Mouse (Mus musculus): ENCODE measurements around the gene Foxp4.

Foxp4 gene

GRCm38 (mm10) chr17:47924383-47925339 lies at the start of gene Foxp4:
Gene Foxp4 (minus strand): TSS chr17:47924645.
- peak; percentile 68 to 76 for DNase-seq (ENCODE audit: low spot score in 2 of 2)

DNA sequence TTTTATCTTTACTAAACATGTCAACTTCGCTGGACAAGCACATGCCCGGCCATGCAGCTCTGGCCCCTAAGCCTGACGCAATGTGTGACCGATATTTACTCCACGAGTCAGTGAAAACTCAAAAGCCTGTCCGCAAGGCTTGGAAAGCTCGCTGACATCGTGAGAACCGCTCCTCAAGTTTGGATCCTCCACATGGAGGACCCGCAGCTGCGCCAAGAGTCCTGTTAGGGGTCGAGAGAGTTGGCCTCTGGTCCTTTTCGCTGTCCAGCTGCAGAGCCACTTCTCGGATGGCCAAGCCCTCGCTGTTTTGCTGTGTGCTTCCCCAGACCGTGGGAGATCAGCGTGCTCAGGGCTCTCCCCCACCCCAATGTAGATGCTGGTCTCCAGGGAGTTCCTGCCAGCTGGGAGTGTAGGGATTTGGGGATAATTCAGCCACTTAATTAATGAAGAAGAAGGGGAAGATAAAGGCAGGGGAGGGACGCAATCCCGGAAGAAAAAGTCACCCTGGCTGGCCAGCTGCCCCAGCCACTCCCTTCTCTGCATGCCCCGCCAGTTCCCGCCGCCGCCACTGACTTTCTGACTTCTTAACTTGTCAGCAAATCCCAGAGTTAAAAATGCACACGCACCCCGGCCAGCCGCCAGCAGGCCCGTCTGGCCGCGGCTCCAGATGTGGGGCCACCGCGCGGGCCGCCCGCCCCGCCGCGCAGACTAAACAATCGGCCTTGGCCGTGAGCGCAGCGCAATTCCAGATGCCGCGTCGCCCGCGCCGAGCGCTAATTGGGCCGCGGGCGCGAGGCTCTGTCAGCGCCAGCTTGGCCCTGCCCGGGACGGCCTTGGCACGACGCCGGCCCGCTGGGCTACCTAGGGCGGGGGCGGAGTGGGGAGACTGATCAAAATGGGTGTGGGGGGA lies 49.4 kb upstream of the Foxp4 start:
- DNase-seq (ENCODE audit: low spot score in 2 of 2), result peak; percentile 18 to 34

DNA sequence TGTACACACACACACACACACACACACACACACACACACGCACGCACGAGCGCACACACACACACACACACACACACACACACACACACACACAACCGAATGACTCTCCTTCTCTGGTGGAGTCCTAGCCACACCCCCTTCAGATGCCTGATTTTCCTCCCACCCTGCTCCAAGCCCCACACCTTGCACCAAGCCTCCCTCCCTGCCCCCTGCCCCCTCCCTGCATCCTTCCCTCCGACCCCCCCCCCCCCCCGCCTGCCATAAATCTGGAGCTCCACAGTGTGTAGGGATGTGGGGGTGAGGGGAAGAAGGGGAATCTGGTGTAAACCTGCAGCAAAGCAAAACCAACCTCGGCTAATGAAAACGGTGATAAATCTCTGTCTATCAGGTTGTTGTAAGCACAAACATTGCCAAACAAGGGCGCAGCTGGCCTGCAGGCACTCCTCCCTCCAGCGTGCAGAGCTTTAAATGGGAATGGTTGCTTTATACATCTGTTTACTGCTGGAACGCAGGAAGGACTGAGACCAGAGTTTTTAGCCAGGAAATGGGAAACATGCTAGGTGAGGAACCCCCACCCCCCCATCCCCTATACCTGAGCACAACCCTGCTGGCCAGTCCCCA lies 41.5 kb upstream of the Foxp4 start:
- DNase-seq (ENCODE audit: low spot score in 2 of 2), result no peak

GRCm38 (mm10) chr17:47958046-47958790 lies 33.8 kb upstream of the Foxp4 start:
- no peak for DNase-seq (ENCODE audit: low spot score in 2 of 2)

- DNase-seq (ENCODE audit: low spot score in 2 of 2), result no peak
Measured at GRCm38 (mm10) chr17:47956486-47956885, 32.0 kb upstream of the Foxp4 start.

DNA sequence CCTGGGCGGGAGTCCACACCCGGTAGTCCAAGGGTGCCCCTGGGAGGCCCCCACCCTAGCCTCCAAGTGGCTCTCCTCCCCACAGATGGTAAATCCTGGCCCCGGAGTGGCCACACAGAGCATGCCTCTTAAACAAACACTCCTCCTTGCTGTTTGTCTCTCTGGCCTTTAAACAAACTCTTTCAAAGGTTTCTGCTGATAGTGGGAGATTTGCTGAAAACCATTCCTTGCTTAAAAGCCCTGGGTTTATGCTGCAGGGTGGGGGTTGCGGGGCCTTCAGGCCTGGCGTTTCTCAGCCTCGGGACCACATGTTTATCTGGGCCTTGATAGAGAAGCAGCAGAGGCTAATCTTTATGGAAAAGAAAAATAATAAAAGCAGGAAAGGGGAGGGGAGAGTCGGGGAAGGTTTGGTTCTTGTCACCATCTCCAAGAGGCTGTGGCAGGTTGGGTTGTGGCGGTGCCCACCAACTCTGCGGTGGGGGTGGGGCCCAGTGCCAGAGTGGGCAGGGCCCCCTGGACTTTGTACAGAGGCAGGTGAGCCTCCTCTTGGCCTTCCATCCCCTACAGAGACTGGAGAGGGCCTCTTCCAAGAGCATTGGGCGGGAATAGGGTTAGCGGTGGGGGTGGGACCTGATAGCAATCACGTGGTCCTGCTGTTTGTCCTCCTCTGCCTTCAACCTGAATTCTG lies 30.8 kb upstream of the Foxp4 start:
- no peak for DNase-seq (ENCODE audit: low spot score in 2 of 2)

- DNase-seq (ENCODE audit: low spot score in 2 of 2), result no peak
Measured at GRCm38 (mm10) chr17:47953231-47953630, 28.8 kb upstream of the Foxp4 start.

DNA sequence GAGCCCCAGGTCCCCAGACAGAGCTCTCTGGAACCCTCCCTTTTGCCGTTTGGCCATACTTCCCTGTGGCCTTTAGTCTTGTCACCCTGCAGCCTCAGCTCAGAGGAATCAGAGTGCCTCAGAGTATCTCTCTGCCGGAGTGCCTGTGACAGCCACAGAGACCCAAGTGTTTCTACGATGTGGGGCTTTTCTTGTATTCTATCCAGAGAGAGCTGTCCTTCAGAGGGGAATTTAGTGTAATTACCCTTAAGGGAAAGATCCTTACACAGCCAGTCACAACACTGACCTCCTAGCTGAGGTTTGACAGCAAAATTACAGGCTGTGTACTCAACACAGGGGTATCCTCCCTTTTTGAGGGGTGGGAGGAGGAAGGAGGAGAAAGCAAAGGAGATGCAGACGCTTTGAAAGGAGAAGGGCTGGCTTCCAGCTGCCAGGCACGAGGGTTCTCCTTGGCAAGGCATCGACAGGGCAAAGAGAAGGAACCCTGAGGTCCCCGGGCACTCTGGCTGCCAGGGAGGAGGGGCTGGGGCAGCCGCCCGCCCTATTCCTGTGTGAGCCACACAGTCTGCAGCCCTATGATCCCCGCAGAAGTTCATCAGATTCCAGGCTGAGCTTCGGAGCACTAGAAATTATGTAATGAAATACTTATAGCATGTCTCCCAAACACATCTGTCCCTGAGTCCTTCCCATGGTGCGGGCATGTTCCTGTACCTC lies 28.1 kb upstream of the Foxp4 start:
- DNase-seq (ENCODE audit: low spot score in 2 of 2), result no peak

DNA sequence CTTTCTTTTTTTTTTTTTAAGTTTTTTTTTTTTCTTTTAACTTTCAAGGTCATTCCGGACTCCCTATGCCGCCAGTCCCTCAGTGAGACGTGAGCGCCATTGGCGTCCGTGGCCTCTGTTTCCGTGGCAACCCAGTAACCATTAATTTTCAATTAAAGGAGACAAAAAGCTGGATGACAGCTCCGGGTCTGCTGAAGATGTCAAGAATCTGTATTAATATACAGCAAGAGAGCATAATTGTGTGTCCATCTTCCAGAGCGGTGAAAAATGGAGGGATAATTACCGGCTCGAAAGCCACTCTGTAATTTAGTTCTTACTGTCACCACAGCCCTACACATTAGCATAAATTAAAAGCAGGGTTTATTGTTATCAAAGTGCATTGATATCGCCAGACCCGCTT lies 27.0 kb upstream of the Foxp4 start:
- no peak for DNase-seq (ENCODE audit: low spot score in 2 of 2)

DNA sequence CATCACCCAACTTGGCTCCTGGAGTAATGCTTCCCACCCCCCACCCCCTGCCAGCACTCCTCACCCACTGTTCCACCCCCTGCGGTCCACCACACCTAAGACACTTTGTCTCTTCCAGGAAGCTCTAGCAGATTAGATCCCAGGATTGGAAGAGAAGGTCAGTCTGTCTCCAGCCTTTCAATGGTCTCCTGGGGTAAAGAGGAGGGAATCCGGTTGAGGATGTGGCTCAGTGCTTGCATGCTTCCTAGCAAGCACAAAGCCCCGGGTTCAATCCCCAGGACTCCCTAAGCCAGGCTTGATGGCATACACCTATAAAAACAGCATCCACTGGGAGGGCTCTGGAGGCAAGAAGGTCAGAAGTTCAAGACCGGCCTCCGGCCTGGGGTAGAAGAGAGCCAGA lies 26.4 kb upstream of the Foxp4 start:
- no peak for DNase-seq (ENCODE audit: low spot score in 2 of 2)

- DNase-seq (ENCODE audit: low spot score in 2 of 2), result no peak
Measured at GRCm38 (mm10) chr17:47949441-47949840, 25.0 kb upstream of the Foxp4 start.

DNA sequence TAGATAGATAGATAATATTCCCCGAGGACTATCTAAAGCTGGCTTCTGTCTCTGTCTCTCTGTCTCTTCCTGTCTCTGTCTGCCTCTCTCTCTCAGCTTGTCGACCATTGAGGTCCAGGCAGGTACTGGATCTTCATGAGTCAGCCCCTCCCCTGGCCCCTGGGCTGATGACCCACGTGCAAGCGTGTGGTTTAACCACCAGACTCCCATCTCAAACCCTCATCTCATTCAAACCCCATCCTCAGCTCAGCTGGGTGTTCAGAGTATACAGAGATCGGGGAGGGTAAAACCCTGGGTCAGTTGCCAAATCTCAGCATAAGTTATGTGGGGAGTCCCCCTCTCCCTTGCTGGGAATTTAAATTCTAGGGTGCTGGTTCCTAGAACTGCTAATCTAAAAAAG lies 24.3 kb upstream of the Foxp4 start:
- DNase-seq (ENCODE audit: low spot score in 2 of 2), result no peak

DNA sequence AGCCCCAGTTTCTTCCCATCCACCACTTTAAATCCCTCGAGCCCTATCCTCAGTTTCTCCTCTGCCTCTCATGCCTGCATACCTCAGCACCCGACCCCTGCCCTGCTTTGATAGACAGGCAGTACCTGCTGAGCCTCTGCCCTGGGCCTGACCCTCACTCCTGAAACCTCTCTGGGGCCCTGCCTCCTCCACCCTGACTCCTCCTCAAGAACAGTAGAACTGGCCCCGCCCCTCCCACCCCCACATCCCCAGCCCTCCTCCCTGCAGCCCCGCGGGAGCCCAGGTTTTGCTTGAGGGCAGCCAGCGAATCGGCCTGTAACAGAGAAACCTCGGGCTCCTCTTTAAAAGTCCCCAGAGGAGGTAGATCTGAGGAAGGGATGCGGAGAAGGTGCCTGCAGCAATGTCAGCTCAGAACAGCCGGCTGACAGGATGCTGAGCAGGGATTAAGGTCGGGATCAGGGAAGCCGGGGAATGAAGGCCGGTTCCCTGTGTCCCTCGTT lies 22.5 kb upstream of the Foxp4 start:
- no peak for DNase-seq (ENCODE audit: low spot score in 2 of 2)

DNA sequence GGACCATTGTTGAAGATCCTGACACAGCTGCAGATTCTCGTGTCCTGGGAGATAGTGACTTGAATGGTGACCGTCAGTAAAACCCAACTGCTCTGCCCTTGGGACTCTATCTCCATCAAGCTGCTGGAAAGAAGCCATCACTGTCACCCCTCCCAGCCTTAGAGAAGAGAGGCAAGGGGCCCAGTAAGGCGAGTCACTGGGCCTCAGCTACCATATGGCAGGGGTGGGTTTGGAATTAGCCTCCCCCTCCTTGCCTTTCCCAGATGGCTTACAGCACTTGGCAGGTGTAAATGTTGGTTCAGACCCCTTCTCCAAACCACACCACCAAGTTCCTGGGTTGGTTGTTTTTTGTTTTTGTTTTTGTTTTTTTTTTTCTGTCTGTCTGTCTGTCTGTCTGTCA lies 21.7 kb upstream of the Foxp4 start:
- DNase-seq (ENCODE audit: low spot score in 2 of 2), result no peak

GRCm38 (mm10) chr17:47943103-47943870 lies 18.8 kb upstream of the Foxp4 start:
- DNase-seq (ENCODE audit: low spot score in 2 of 2), result no peak

DNA sequence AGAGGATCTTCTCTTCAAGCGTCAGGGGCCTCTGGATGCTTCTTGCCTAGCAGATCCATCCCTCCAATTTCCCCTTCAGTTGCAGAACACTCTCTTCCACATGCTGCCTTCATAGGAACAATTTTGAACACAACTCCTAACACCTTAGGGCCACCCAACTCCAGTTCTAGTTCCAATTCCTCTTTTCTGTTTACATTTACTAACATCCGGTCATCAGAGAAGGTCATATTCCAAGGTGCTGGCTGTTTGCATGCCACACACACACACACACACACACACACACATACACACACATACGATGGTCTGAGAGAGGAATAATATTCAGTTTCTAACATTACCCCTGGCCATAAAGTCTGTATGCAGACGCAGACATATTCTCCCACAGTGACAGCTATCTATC lies 17.6 kb upstream of the Foxp4 start:
- DNase-seq (ENCODE audit: low spot score in 2 of 2), result no peak

- DNase-seq (ENCODE audit: low spot score in 2 of 2), result no peak
Measured at GRCm38 (mm10) chr17:47938839-47939238, 14.4 kb upstream of the Foxp4 start.

- no peak for DNase-seq (ENCODE audit: low spot score in 2 of 2)
Measured at GRCm38 (mm10) chr17:47937926-47938600, 13.6 kb upstream of the Foxp4 start.

GRCm38 (mm10) chr17:47936591-47936990 lies 12.1 kb upstream of the Foxp4 start:
- DNase-seq (ENCODE audit: low spot score in 2 of 2), result no peak
